ENCODE assay signal across 19 mouse cellular contexts in the genomic region with DNA sequence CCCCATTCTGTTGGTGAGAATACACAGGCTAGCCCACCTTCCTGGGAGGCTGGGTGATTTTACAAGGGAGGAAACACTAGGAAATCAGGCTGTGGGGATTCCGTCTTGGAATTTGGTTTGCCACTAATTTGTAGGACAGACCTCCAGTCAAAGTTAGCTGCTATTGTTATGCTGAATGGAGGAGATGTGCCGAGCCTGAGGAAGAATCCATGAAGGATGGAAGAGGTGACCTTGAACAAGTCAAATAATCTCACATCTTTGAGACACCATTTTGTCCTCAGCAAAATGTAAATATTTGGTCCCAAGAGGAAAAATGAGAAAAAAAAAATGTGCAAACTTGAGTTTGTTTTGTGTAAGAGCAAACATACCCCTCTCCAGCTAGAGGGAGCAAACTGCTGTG. TPM values are rescaled to one million over a fixed set of nuclear protein-coding genes. Genes with fewer than 3 reads are reported as not detected.
DNase-seq lines count a peak whose midpoint lies in the region; ATAC-seq and TF ChIP-seq lines count a peak whose summit lies in the region.
"Had no signal": no experiment of that assay in that cellular context is flagged by ENCODE, and none has a peak within 500 bp of the region (broad histone marks: within the 10 kb centered on the region; RNA-seq: fewer than 3 reads in every experiment).

No protein-coding gene starts in this region.

- H3K4me2 ChIP-seq in forebrain, postnatal 0 days (ENCODE audit: low read depth) = no peak overlapping the region
- H3K4me2 ChIP-seq in kidney, embryonic 16.5 days (replicated peaks; ENCODE audit: low read depth, low read length) = peak overlapping the region; percentile 89; the same call in 1 of the 2 replicates
- H3K4me2 ChIP-seq in limb, embryonic 14.5 days (replicated peaks; ENCODE audit: low read depth, low read length, severe bottlenecking) = peak overlapping the region; percentile 88; the same call in 1 of the 2 replicates

- 38% methylated on average over 2 of the region's 2 CpGs for WGBS in forebrain, embryonic 10.5 days
- 57% methylated on average over 2 of the region's 2 CpGs for WGBS in forebrain, postnatal 0 days
- 61% methylated on average over 2 of the region's 2 CpGs for WGBS in kidney, embryonic 16.5 days
- WGBS in embryonic facial prominence, embryonic 10.5 days = 37% methylated on average over 2 of the region's 2 CpGs
- 46% methylated on average over 2 of the region's 2 CpGs for WGBS in limb, embryonic 14.5 days

- peaks cover 5% of the 10 kb centered on the region; the same call in 1 of the 2 replicates for H3K36me3 ChIP-seq in forebrain, embryonic 10.5 days (replicated peaks)
- H3K36me3 ChIP-seq in forebrain, postnatal 0 days (ENCODE audit: insufficient read depth) = no peaks in the 10 kb centered on the region
- no peaks in the 10 kb centered on the region for H3K36me3 ChIP-seq in kidney, embryonic 16.5 days (ENCODE audit: insufficient read depth, low read length)
- H3K36me3 ChIP-seq in embryonic facial prominence, embryonic 10.5 days (replicated peaks) = peaks cover 12% of the 10 kb centered on the region
- peaks cover 4% of the 10 kb centered on the region; the same call in 1 of the 2 replicates for H3K36me3 ChIP-seq in limb, embryonic 14.5 days (ENCODE audit: control insufficient read depth, insufficient read depth, low read length)
- H3K36me3 ChIP-seq: embryonic facial prominence, embryonic 13.5 days; forebrain, embryonic 12.5 days; lung, embryonic 15.5 days had no signal

- ATAC-seq in forebrain, postnatal 0 days = no peak
- ATAC-seq in kidney, embryonic 16.5 days (ENCODE audit: low FRiP score, low TSS enrichment) = no peak
- no peak for ATAC-seq in limb, embryonic 14.5 days (ENCODE audit: low FRiP score, low read depth)
- ATAC-seq: midbrain, embryonic 16.5 days had no signal

- TF ChIP-seq POLR2A in limb, embryonic 14.5 days (IDR thresholded peaks at IDR 0.05; ENCODE audit: borderline replicate concordance, extremely low read depth, insufficient read depth, insufficient read length) = no peak

- no peak for DNase-seq in forebrain, embryonic 10.5 days (ENCODE audit: extremely low spot score, low spot score)
- no peak for DNase-seq in forebrain, postnatal 0 days
- DNase-seq in kidney, adult 8-10 months = no peak
- no peak for DNase-seq in embryonic facial prominence, embryonic 10.5 days (ENCODE audit: low spot score)
- no peak for DNase-seq in limb, embryonic 14.5 days (ENCODE audit: low spot score)
- no peak for DNase-seq in layer of hippocampus, postnatal 10 days (ENCODE audit: low spot score in 2 of 2)
- no peak for DNase-seq in layer of hippocampus, adult 18-20 months (ENCODE audit: low spot score in 2 of 2)
- DNase-seq: cerebellum, adult 11-12 months; cerebellum, postnatal 36 days; right cerebral cortex, adult 18-20 months; spleen, adult 18-20 months; thymus, postnatal 25 days had no signal

- no peaks in the 10 kb centered on the region for H3K9me3 ChIP-seq in forebrain, embryonic 10.5 days
- H3K9me3 ChIP-seq in forebrain, postnatal 0 days (ENCODE audit: low read length) = no peaks in the 10 kb centered on the region
- H3K9me3 ChIP-seq in kidney, embryonic 16.5 days (ENCODE audit: low read length) = no peaks in the 10 kb centered on the region
- H3K9me3 ChIP-seq in embryonic facial prominence, embryonic 10.5 days = no peaks in the 10 kb centered on the region
- H3K9me3 ChIP-seq in limb, embryonic 14.5 days (ENCODE audit: control insufficient read depth, low read length) = no peaks in the 10 kb centered on the region
- H3K9me3 ChIP-seq: embryonic facial prominence, embryonic 13.5 days; forebrain, embryonic 12.5 days; lung, embryonic 15.5 days had no signal

- no peak for TF ChIP-seq CTCF in forebrain, postnatal 0 days (IDR thresholded peaks at IDR 0.05; ENCODE audit: low read depth)

- no peak overlapping the region for H3K9ac ChIP-seq in forebrain, postnatal 0 days
- H3K9ac ChIP-seq in kidney, embryonic 16.5 days (replicated peaks; ENCODE audit: low read length) = no peak overlapping the region
- no peak overlapping the region for H3K9ac ChIP-seq in limb, embryonic 14.5 days (ENCODE audit: low read depth, low read length, severe bottlenecking)

- H3K4me3 ChIP-seq in forebrain, embryonic 10.5 days = 0 out of 2 replicates have a peak overlapping the region, but pooled peaks have one; percentile 66
- H3K4me3 ChIP-seq in forebrain, postnatal 0 days (ENCODE audit: low read depth, low read length) = no peak overlapping the region
- H3K4me3 ChIP-seq in kidney, embryonic 16.5 days (ENCODE audit: low read length) = no peak overlapping the region
- H3K4me3 ChIP-seq in embryonic facial prominence, embryonic 10.5 days = peak overlapping the region; percentile 70; the same call in 1 of the 2 replicates
- no peak overlapping the region for H3K4me3 ChIP-seq in limb, embryonic 14.5 days (replicated peaks; ENCODE audit: low read length)
- H3K4me3 ChIP-seq: left cerebral cortex, adult 2 months had no signal

- peak overlapping the region; percentile 91; the same call in 1 of the 2 replicates for H3K27ac ChIP-seq in forebrain, embryonic 10.5 days
- H3K27ac ChIP-seq in forebrain, postnatal 0 days (ENCODE audit: low read depth, low read length) = no peak overlapping the region
- peak overlapping the region; percentile 89; the same call in 1 of the 2 replicates for H3K27ac ChIP-seq in kidney, embryonic 16.5 days (ENCODE audit: low read length)
- peak overlapping the region; percentile 94 for H3K27ac ChIP-seq in embryonic facial prominence, embryonic 10.5 days (replicated peaks)
- peak overlapping the region; percentile 90; the same call in 1 of the 2 replicates for H3K27ac ChIP-seq in limb, embryonic 14.5 days (replicated peaks; ENCODE audit: low read depth, low read length)
- H3K27ac ChIP-seq: left cerebral cortex, adult 2 months had no signal

- H3K27me3 ChIP-seq in forebrain, embryonic 10.5 days (ENCODE audit: poor library complexity, severe bottlenecking) = peaks cover 32% of the 10 kb centered on the region
- H3K27me3 ChIP-seq in forebrain, postnatal 0 days (ENCODE audit: insufficient read depth, low read length) = peaks cover 24% of the 10 kb centered on the region; the same call in 1 of the 2 replicates
- H3K27me3 ChIP-seq in kidney, embryonic 16.5 days (ENCODE audit: insufficient read depth, low read length) = no peaks in the 10 kb centered on the region
- peaks cover 20% of the 10 kb centered on the region for H3K27me3 ChIP-seq in embryonic facial prominence, embryonic 10.5 days (replicated peaks; ENCODE audit: low read depth, poor library complexity, severe bottlenecking)
- no peaks in the 10 kb centered on the region for H3K27me3 ChIP-seq in limb, embryonic 14.5 days (ENCODE audit: control insufficient read depth, insufficient read depth, low read length)

- H3K4me1 ChIP-seq in forebrain, embryonic 10.5 days = peaks cover 38% of the 10 kb centered on the region
- H3K4me1 ChIP-seq in forebrain, postnatal 0 days (ENCODE audit: insufficient read depth) = no peaks in the 10 kb centered on the region; the same call in 1 of the 2 replicates
- H3K4me1 ChIP-seq in kidney, embryonic 16.5 days (ENCODE audit: insufficient read depth, low read length) = peaks cover 49% of the 10 kb centered on the region
- peaks cover 56% of the 10 kb centered on the region for H3K4me1 ChIP-seq in embryonic facial prominence, embryonic 10.5 days
- H3K4me1 ChIP-seq in limb, embryonic 14.5 days (ENCODE audit: control insufficient read depth, insufficient read depth, low read length) = peaks cover 20% of the 10 kb centered on the region

RNA-seq across cellular contexts. Expression of a gene that starts 1.3 kb away (rescaled TPM):
- 50.2 and 55.6 TPM in 2 replicates for polyA plus RNA-seq in forebrain, embryonic 10.5 days (2016; fragmentation: Nextera tagmentation; extraction: Ambion mirVana)
- total RNA-seq in forebrain, postnatal 0 days (2014; rRNA removed) = 17.3 and 26.8 TPM in 2 replicates
- polyA plus RNA-seq in forebrain, postnatal 0 days (2015; fragmentation: Nextera tagmentation; extraction: Ambion mirVana) = 18.5 and 18.6 TPM in 2 replicates
- 147 and 148 TPM in 2 replicates for polyA plus RNA-seq in kidney, embryonic 16.5 days (2015; fragmentation: Nextera tagmentation; extraction: Ambion mirVana)
- polyA plus RNA-seq in embryonic facial prominence, embryonic 10.5 days (2016; fragmentation: Nextera tagmentation; extraction: Ambion mirVana) = 57.7 and 61.8 TPM in 2 replicates
- 87.3 and 105 TPM in 2 replicates for polyA plus RNA-seq in limb, embryonic 14.5 days (2012; rRNA removed)
- 107 and 112 TPM in 2 replicates for polyA plus RNA-seq in limb, embryonic 14.5 days (2014; fragmentation: Nextera tagmentation; extraction: Ambion mirVana)
- 10 to 100 TPM; 18.0 to 26.5 TPM for total RNA-seq in layer of hippocampus, postnatal 10 days (2021)
- total RNA-seq in layer of hippocampus, adult 18-20 months (2021) = 1 to 10 TPM; 1.6 to 3.0 TPM
- total RNA-seq: neutrophil, adult 5-6 weeks had no signal

Comparison
In these comparisons a context has a peak if more than half of its experiments do, and no peak if none do; other contexts are left out.
1. H3K4me3 ChIP-seq: peak in forebrain, embryonic 10.5 days (single experiment) and embryonic facial prominence, embryonic 10.5 days (single experiment); none in forebrain, postnatal 0 days (single experiment), kidney, embryonic 16.5 days (single experiment) and limb, embryonic 14.5 days (single experiment).